Mouse (Mus musculus): ENCODE measurements around the gene Sh3rf1.
"Not testable (repeated sequence)": the region's sequence is repeated elsewhere in the genome, so short reads cannot be mapped to it uniquely, and the experiment has no call there.

Gene Sh3rf1

GRCm38 (mm10) chr8:61374059-61374755, 150.5 kb downstream of the Sh3rf1 start:
- DNase-seq (ENCODE audit: low read depth) = no peak

GRCm38 (mm10) chr8:61375205-61375604, 151.5 kb downstream of the Sh3rf1 start:
- DNase-seq (ENCODE audit: low read depth) = no peak

- DNase-seq (ENCODE audit: low read depth) = no peak
Observed at GRCm38 (mm10) chr8:61378847-61379698, 155.4 kb downstream of the Sh3rf1 start.

- DNase-seq (ENCODE audit: low read depth) = no peak
Observed at GRCm38 (mm10) chr8:61384536-61384935, 160.9 kb downstream of the Sh3rf1 start.

GRCm38 (mm10) chr8:61385502-61386191, 162.0 kb downstream of the Sh3rf1 start:
- no peak for DNase-seq (ENCODE audit: low read depth)

- DNase-seq (ENCODE audit: low read depth) = no peak
Observed at GRCm38 (mm10) chr8:61386645-61387044, 163.0 kb downstream of the Sh3rf1 start.

- DNase-seq (ENCODE audit: low read depth) = no peak
Observed at GRCm38 (mm10) chr8:61387501-61387963, 163.9 kb downstream of the Sh3rf1 start.

GRCm38 (mm10) chr8:61388341-61388740, 164.7 kb downstream of the Sh3rf1 start:
- DNase-seq (ENCODE audit: low read depth) = no peak

GRCm38 (mm10) chr8:61390307-61391057, 166.8 kb downstream of the Sh3rf1 start:
- DNase-seq (ENCODE audit: low read depth) = no peak

GRCm38 (mm10) chr8:61391058-61391434, 167.4 kb downstream of the Sh3rf1 start:
- DNase-seq (ENCODE audit: low read depth) = no peak

GRCm38 (mm10) chr8:61397139-61397538, 173.5 kb downstream of the Sh3rf1 start:
- DNase-seq (ENCODE audit: low read depth) = no peak

GRCm38 (mm10) chr8:61397755-61398154, 174.1 kb downstream of the Sh3rf1 start:
- DNase-seq (ENCODE audit: low read depth) = no peak

- no peak for DNase-seq (ENCODE audit: low read depth)
Observed at GRCm38 (mm10) chr8:61402861-61403260, 179.2 kb downstream of the Sh3rf1 start.

- DNase-seq (ENCODE audit: low read depth) = no peak
Observed at GRCm38 (mm10) chr8:61403266-61404177, 179.8 kb downstream of the Sh3rf1 start.

- DNase-seq (ENCODE audit: low read depth) = no peak
Observed at GRCm38 (mm10) chr8:61404178-61404560, 180.5 kb downstream of the Sh3rf1 start.

GRCm38 (mm10) chr8:61409081-61409480, 185.4 kb downstream of the Sh3rf1 start:
- no peak for DNase-seq (ENCODE audit: low read depth)

GRCm38 (mm10) chr8:61409712-61410111, 186.0 kb downstream of the Sh3rf1 start:
- not testable (repeated sequence) for DNase-seq (ENCODE audit: low read depth)

GRCm38 (mm10) chr8:61419521-61419920, 195.8 kb downstream of the Sh3rf1 start:
- no peak for DNase-seq (ENCODE audit: low read depth)

- DNase-seq (ENCODE audit: low read depth) = no peak
Observed at GRCm38 (mm10) chr8:61420166-61420565, 196.5 kb downstream of the Sh3rf1 start.

GRCm38 (mm10) chr8:61421606-61422005, 197.9 kb downstream of the Sh3rf1 start:
- no peak for DNase-seq (ENCODE audit: low read depth)

GRCm38 (mm10) chr8:61425125-61425524, 201.5 kb downstream of the Sh3rf1 start:
- no peak for DNase-seq (ENCODE audit: low read depth)

All from c-Kit-positive CD71-negative TER-119-negative erythroid progenitor cells, embryonic 14.5 days (primary cell).